Mouse (Mus musculus): ENCODE data around the gene Trim16.

DNA sequence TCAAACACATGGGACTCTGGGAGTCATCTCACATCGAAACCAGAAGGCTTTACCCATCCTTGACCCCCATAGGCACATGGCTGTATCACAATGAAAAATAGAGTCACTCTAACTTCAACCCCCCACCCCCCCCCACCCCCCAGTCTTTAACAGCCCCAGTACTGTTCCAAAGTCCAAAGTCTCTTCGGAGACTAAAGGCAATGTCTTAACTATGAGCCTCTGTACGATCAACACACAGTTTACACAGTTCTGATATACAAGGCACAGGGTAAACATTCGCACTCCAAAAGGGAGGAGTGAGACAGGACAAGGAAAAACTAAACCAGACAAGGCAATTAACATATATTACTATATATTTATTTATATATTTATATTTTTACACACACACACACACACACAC, 7.1 kb downstream of the Trim16 start:
- TF ChIP-seq CTCF (conservative IDR thresholded peaks at IDR 0.05; ENCODE audit: low read length) (no peak), NANOG (IDR thresholded peaks at IDR 0.05; ENCODE audit: borderline replicate concordance, low read length) (no peak)

Measured in E14TG2a.4 (cell line).